Mouse (Mus musculus) forebrain, embryonic 11.5 days (tissue): ENCODE data around the gene Aldh16a1. TPM values are rescaled to one million over a fixed set of nuclear protein-coding genes. Genes with fewer than 3 reads are reported as not detected.

ENCODE experiments used
- ATAC-seq: fragments of 200-750 bp; cut with Nextera tagmentation; replicated peaks from 2 replicates; pipeline ENCODE4 v1.8.0; 2017; ENCODE audit warnings: moderate TSS enrichment; ENCODE audit not compliant: low FRiP score
- DNase-seq: peaks from one replicate; pipeline ENCODE4 v3.0.0-alpha.2; 2017; ENCODE audit warnings: low spot score
- H3K27ac ChIP-seq: fragments of 300-500 bp; sonication (generic); 2 replicates; pipeline ENCODE4 v1.5.1; 2014; ENCODE audit warnings: low read depth, low read length
- H3K27me3 ChIP-seq: fragments of 300-500 bp; sonication (generic); 2 replicates; pipeline ENCODE4 v1.6.1; 2014; ENCODE audit warnings: mild to moderate bottlenecking, low read length, mixed read lengths; ENCODE audit not compliant: control insufficient read depth, insufficient read depth
- H3K36me3 ChIP-seq: fragments of 300-500 bp; sonication (generic); 2 replicates; pipeline ENCODE4 v1.6.1; 2014; ENCODE audit warnings: mild to moderate bottlenecking, low read length, moderate library complexity, mixed read lengths; ENCODE audit not compliant: control insufficient read depth, insufficient read depth
- H3K4me1 ChIP-seq: fragments of 300-500 bp; sonication (generic); replicated peaks from 2 replicates; pipeline ENCODE4 v1.6.1; 2014; ENCODE audit warnings: low read length, mixed read lengths; ENCODE audit not compliant: control insufficient read depth, insufficient read depth
- H3K4me2 ChIP-seq: fragments of 300-500 bp; sonication (generic); 2 replicates; pipeline ENCODE4 v1.6.1; 2014; ENCODE audit warnings: low read depth, mild to moderate bottlenecking, low read length, moderate library complexity, mixed read lengths; ENCODE audit not compliant: severe bottlenecking
- H3K4me3 ChIP-seq: fragments of 300-500 bp; sonication (generic); 2 replicates; pipeline ENCODE4 v1.5.1; 2014; ENCODE audit warnings: low read depth, low read length
- H3K9ac ChIP-seq: fragments of 300-500 bp; sonication (generic); 2 replicates; pipeline ENCODE4 v1.6.1; 2014; ENCODE audit warnings: low read length
- H3K9me3 ChIP-seq: fragments of 300-500 bp; sonication (generic); 2 replicates; pipeline ENCODE4 v1.6.1; 2016; ENCODE audit warnings: low read length, mixed read lengths; ENCODE audit not compliant: control insufficient read depth
- WGBS: fragments of 180-500 bp; shearing (Covaris S2); extraction: QIAGEN DNeasy Blood & Tissue Kit; methylation state at CpG from one replicate; pipeline ENCODE4 v1.1.7; 2014; 5-methylcytosine and 5-hydroxymethylcytosine counted together
- polyA plus RNA-seq: library from polyadenylated mRNA; unstranded; fragments of >200 nt; fragmentation: Nextera tagmentation; extraction: Ambion mirVana; gene quantifications from 2 replicates; pipeline ENCODE4 v1.2.1, GENCODE M21; 2014

Aldh16a1 gene
- polyA plus RNA-seq, 1 experiment from 2014 or later: 44.0 TPM

- Histone ChIP-seq H3K27ac (no peak overlapping the region), H3K36me3 (no peaks in the 10 kb centered on the region), H3K9ac (no peak overlapping the region), H3K4me2 (no peak overlapping the region), H3K27me3 (peaks cover 2% of the 10 kb centered on the region; the same call in 1 of the 2 replicates), H3K4me1 (peaks cover 8% of the 10 kb centered on the region; the same call in 1 of the 2 replicates), H3K9me3 (no peaks in the 10 kb centered on the region), H3K4me3 (no peak overlapping the region)
- DNase-seq (no peak), ATAC-seq (no peak)
- 78% methylated on average over 8 of the region's 8 CpGs for WGBS
These were observed 20.8 kb downstream of the Aldh16a1 start for GRCm38 (mm10) chr7:45133446-45134159.

GRCm38 (mm10) chr7:45131850-45132249, 22.5 kb downstream of the Aldh16a1 start:
- DNase-seq: no peak
- no peak for ATAC-seq
- Histone ChIP-seq H3K4me3 (no peak overlapping the region), H3K9ac (no peak overlapping the region), H3K4me1 (peaks cover 14% of the 10 kb centered on the region), H3K27ac (no peak overlapping the region), H3K4me2 (no peak overlapping the region), H3K36me3 (peaks cover under 1% of the 10 kb centered on the region; the same call in 1 of the 2 replicates), H3K9me3 (no peaks in the 10 kb centered on the region), H3K27me3 (no peaks in the 10 kb centered on the region; the same call in 1 of the 2 replicates)
- WGBS: 80% methylated on average over 11 of the region's 11 CpGs

- Histone ChIP-seq H3K4me2 (peak overlapping the region; percentile 68), H3K27me3 (no peaks in the 10 kb centered on the region), H3K9ac (peak overlapping the region; percentile 81), H3K36me3 (peaks cover 9% of the 10 kb centered on the region), H3K27ac (peak overlapping the region; percentile 90; the same call in 1 of the 2 replicates), H3K4me1 (peaks cover 18% of the 10 kb centered on the region), H3K9me3 (no peaks in the 10 kb centered on the region), H3K4me3 (peak overlapping the region; percentile 97)
- WGBS: 60% methylated on average over 15 of the region's 15 CpGs
- ATAC-seq (no peak), DNase-seq (no peak)
These were observed 24.4 kb downstream of the Aldh16a1 start for GRCm38 (mm10) chr7:45129776-45130512.

GRCm38 (mm10) chr7:45129318-45129717, 25.1 kb downstream of the Aldh16a1 start:
- peaks cover 22% of the 10 kb centered on the region for H3K4me1 ChIP-seq
- ATAC-seq: no peak; the same call in 1 of the 2 replicates
- 1% methylated on average over 17 of the region's 17 CpGs for WGBS

DNA sequence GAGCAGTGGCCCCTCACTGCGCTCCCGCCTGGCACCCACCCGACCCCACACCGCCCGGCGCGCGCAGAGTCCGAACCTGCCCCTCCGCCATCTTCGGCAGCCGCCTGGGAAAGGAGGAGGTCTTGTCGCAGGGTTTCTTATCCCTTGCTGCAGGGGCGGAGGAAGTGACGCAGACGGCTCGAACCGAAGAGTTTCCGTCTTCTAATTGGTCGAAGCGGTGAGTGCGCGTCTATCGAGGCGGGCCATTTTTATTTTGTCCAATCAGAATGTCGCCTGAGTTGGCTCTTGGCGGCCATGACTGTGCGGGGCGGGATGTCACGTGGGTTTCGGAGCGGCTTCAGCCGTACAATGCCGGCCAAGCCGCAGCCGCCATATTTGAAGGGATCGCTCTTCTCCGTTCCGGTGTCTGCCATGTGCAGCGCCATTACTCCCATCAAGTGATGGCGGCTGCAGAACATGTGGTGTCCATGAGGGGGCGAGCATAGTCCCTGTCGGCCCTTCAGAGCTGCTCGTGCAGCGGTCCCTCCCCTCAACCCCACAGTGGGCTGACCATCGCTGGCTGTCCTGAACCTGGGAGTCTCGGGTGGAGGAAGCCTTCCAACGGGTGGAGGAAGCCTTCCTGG, 25.6 kb downstream of the Aldh16a1 start, which contains the start of gene Rpl13a:
TSS of gene Rpl13a (minus strand) at position 138 of the 623 bp plus-strand sequence.
- Histone ChIP-seq H3K27ac (peak within 1 kb of the TSS; percentile 90), H3K36me3 (peaks cover 9% of the 10 kb centered on the region), H3K4me1 (peaks cover 22% of the 10 kb centered on the region), H3K9ac (peak within 1 kb of the TSS; percentile 100), H3K4me2 (peak within 1 kb of the TSS; percentile 97), H3K4me3 (peak within 1 kb of the TSS; percentile 97), H3K9me3 (no peaks in the 10 kb centered on the region), H3K27me3 (no peaks in the 10 kb centered on the region)
- WGBS: 0% methylated on average over 48 of the region's 48 CpGs
- DNase-seq: peak; percentile 99
- peak; percentile 93 for ATAC-seq

More at GRCm38 (mm10) chr7:45129318-45129717, 25.1 kb downstream of the Aldh16a1 start:
- Histone ChIP-seq H3K9me3 (no peaks in the 10 kb centered on the region), H3K27ac (peak overlapping the region; percentile 90), H3K27me3 (no peaks in the 10 kb centered on the region), H3K4me2 (peak overlapping the region; percentile 68), H3K4me3 (peak overlapping the region; percentile 97), H3K36me3 (peaks cover 9% of the 10 kb centered on the region), H3K9ac (peak overlapping the region; percentile 81)
- no peak for DNase-seq

- DNase-seq (no peak), ATAC-seq (no peak)
- Histone ChIP-seq H3K4me3 (peak overlapping the region; percentile 97), H3K4me2 (peak overlapping the region; percentile 97), H3K27ac (peak overlapping the region; percentile 88), H3K27me3 (no peaks in the 10 kb centered on the region), H3K9me3 (no peaks in the 10 kb centered on the region), H3K9ac (peak overlapping the region; percentile 100), H3K4me1 (peaks cover 28% of the 10 kb centered on the region), H3K36me3 (peaks cover 13% of the 10 kb centered on the region)
- WGBS: under 1% methylated on average over 6 of the region's 6 CpGs
These were observed 26.6 kb downstream of the Aldh16a1 start for GRCm38 (mm10) chr7:45127700-45128224.

- Histone ChIP-seq H3K4me3 (peak overlapping the region; percentile 97), H3K4me2 (peak overlapping the region; percentile 97), H3K36me3 (peaks cover 17% of the 10 kb centered on the region), H3K27me3 (no peaks in the 10 kb centered on the region), H3K27ac (peak overlapping the region; percentile 88), H3K9me3 (no peaks in the 10 kb centered on the region), H3K9ac (peak overlapping the region; percentile 100), H3K4me1 (peaks cover 30% of the 10 kb centered on the region)
- ATAC-seq (no peak), DNase-seq (no peak)
- WGBS: 54% methylated on average over 21 of the region's 21 CpGs
These were observed 27.3 kb downstream of the Aldh16a1 start for GRCm38 (mm10) chr7:45126844-45127699.
